Mouse (Mus musculus) ES-E14 (cell line): ENCODE measurements at regions not wholly inside any gene's neighbourhood (a gene's known extent, or its start where the extent isn't known, plus 50 kb on each side); places are given as distances from the start of the nearest gene placed in this dataset.

Source experiments
- DNase-seq: peaks from one replicate; pipeline ENCODE4 v3.0.0-alpha.2; 2013; ENCODE audit warnings: low read depth, low spot score
- H3K27ac ChIP-seq: 2 replicates; pipeline ENCODE4 v1.5.1; 2012; ENCODE audit warnings: low read depth, mild to moderate bottlenecking, low read length, moderate library complexity, mixed read lengths; ENCODE audit not compliant: poor library complexity, insufficient read depth, severe bottlenecking
- H3K36me3 ChIP-seq: 2 replicates; pipeline ENCODE4 v1.6.1; 2012; ENCODE audit warnings: mild to moderate bottlenecking, low read length, moderate library complexity, mixed read lengths; ENCODE audit not compliant: control insufficient read depth, poor library complexity, insufficient read depth, severe bottlenecking
- H3K4me1 ChIP-seq, 2 experiments: fragments of 150-350 bp in 1 of 2; sonication (generic) in 1 of 2; 2 replicates each; pipeline ENCODE4 v1.6.1; 2012; ENCODE audit warnings: low read length in 2 of 2, mild to moderate bottlenecking in 1 of 2, mixed read lengths in 1 of 2; ENCODE audit not compliant: control insufficient read depth in 2 of 2, insufficient read depth in 2 of 2, poor library complexity in 1 of 2
- H3K4me3 ChIP-seq, 2 experiments: fragments of 150-350 bp in 1 of 2; sonication (generic) in 1 of 2; 2 replicates each; pipeline ENCODE4 v1.5.1; 2012; ENCODE audit warnings: low read length in 2 of 2, low read depth in 1 of 2, mild to moderate bottlenecking in 1 of 2, mixed read lengths in 1 of 2; ENCODE audit not compliant: insufficient read depth in 1 of 2, poor library complexity in 1 of 2, severe bottlenecking in 1 of 2
- H3K9ac ChIP-seq: 2 replicates; pipeline ENCODE4 v1.6.1; 2012; ENCODE audit warnings: low read depth, mild to moderate bottlenecking, low read length, mixed read lengths; ENCODE audit not compliant: poor library complexity, insufficient read depth, severe bottlenecking
- H3K9me3 ChIP-seq: fragments of 150-350 bp; sonication (generic); 2 replicates; pipeline ENCODE4 v1.6.1; 2012; ENCODE audit warnings: low read depth, mild to moderate bottlenecking, low read length; ENCODE audit not compliant: control insufficient read depth, insufficient read depth
- CHD2 ChIP-seq: IDR thresholded peaks from 2 replicates; pipeline ENCODE4 v1.6.1; 2014; ENCODE audit warnings: mild to moderate bottlenecking, low read depth, low read length, inconsistent platforms
- HCFC1 ChIP-seq: IDR thresholded peaks from 2 replicates; pipeline ENCODE4 v1.6.1; 2012; ENCODE audit warnings: low read length, inconsistent platforms, borderline replicate concordance; ENCODE audit not compliant: insufficient read depth
- MAFK ChIP-seq: IDR thresholded peaks from 2 replicates; pipeline ENCODE4 v1.6.1; 2014; ENCODE audit warnings: mild to moderate bottlenecking, low read depth, low read length, inconsistent platforms; ENCODE audit not compliant: insufficient read depth
- ZC3H11A ChIP-seq: IDR thresholded peaks from 2 replicates; pipeline ENCODE4 v1.6.1; 2012; ENCODE audit warnings: low read depth, mild to moderate bottlenecking, inconsistent platforms, low read length, borderline replicate concordance
- ZNF384 ChIP-seq: IDR thresholded peaks from 2 replicates; pipeline ENCODE4 v1.6.1; 2012; ENCODE audit warnings: low read depth, low read length, inconsistent platforms
- in situ Hi-C, 2 experiments: fragments of 600-800 bp; cut with MboI; formaldehyde crosslinking; loops; one replicate each; pipeline ENCODE4 v1.15.1; 2025; ENCODE audit warnings: low sequenced_read_pairs in 2 of 2, inconsistent platforms in 1 of 2; ENCODE audit not compliant: unreplicated experiment in 2 of 2

DNA sequence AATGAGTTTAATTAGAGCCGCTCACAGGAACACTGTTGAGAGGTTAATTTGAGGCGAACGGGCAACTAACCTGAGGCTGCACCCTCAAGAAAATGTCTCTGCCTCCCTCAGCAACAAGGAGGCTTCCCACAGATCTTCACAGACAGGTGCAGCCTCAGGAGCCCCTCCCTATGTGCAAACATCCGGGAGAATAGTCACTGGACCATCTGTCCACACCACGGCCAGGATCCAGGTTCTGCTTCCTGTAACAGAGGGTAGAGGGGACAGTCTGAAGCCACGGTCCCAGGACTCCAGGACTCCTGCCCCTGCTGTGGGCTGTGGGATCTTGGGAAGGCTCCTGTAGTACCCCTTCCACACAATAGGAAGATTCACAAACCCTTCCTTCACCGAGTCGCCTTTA, 134.1 kb upstream of the Gadl1 start:
- Histone ChIP-seq H3K9ac (no peak overlapping the region), H3K4me1 (no peaks in the 10 kb centered on the region), H3K36me3 (no peaks in the 10 kb centered on the region), H3K9me3 (no peaks in the 10 kb centered on the region), H3K4me3 (no peak overlapping the region), H3K27ac (no peak overlapping the region)
- in situ Hi-C loops: no loop called here
- DNase-seq: no peak
- TF ChIP-seq HCFC1 (no peak), ZNF384 (no peak), MAFK (no peak), CHD2 (no peak), ZC3H11A (no peak)

DNA sequence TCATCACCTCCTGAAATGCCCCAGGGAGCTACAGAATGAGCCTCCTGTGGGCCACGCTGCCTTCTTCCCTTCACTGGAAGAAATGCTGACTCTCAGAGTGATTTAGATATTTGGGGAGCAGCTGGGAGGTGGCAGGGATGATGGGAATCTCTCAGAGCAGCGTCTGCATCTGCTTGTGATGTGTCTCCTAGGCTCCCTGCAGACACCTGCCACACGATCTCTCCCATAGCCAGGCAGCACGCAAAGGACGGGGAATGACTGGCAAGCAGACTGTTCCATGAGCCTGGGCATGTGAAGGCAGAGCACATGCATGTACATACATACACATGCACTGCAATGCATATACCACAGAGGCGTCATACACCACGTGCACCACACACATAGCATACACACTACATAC, 133.4 kb upstream of the Gadl1 start:
- no peak for DNase-seq
- H3K9ac ChIP-seq: no peak overlapping the region
- no peak overlapping the region for H3K27ac ChIP-seq
- H3K9me3 ChIP-seq: no peaks in the 10 kb centered on the region
- H3K36me3 ChIP-seq: no peaks in the 10 kb centered on the region
- in situ Hi-C loops: no loop called here
- no peak overlapping the region for H3K4me3 ChIP-seq
- H3K4me1 ChIP-seq: no peaks in the 10 kb centered on the region
- TF ChIP-seq ZC3H11A (no peak), MAFK (no peak), ZNF384 (no peak), CHD2 (no peak), HCFC1 (no peak)

DNA sequence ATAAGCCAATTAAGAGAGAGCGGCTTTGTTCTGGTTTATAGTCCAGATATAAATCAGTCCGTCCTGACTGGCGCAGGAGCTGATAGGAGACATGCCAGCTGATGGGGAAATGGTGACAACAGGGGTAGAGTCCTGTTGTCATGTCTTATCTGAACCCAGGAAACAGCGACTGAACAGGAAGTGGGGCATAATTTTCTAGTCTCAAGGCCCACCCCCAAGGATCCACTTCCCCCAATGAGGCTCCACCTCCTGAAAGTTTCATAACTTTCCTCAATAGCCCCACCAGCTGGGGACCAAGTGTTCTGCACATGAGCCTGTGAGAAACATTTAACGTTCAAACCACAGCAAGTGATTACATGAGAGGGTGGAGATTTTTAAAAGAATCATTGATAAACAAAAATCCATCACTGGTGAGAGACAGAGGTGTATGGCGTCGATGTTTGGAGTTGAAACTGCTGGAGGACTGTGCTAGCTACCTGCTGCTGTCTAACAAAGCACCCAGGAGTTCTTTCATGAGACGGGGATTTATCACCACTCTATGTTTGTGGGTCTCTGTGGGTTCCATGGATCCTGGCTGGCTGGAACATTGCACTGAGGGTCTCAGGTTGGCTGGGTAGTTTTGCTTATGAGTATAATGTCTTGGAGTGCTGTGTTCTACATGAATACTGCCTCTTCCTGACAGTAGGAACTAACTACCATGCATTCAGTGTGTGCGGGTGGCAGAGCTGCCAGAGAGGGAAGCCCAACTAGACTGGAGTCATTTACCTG, 132.0 kb upstream of the Gadl1 start:
- in situ Hi-C loops: no loop called here
- Histone ChIP-seq H3K4me3 (no peak overlapping the region), H3K9me3 (no peaks in the 10 kb centered on the region), H3K9ac (no peak overlapping the region), H3K36me3 (no peaks in the 10 kb centered on the region), H3K27ac (no peak overlapping the region), H3K4me1 (no peaks in the 10 kb centered on the region)
- no peak for TF ChIP-seq CHD2
- no peak for DNase-seq

DNA sequence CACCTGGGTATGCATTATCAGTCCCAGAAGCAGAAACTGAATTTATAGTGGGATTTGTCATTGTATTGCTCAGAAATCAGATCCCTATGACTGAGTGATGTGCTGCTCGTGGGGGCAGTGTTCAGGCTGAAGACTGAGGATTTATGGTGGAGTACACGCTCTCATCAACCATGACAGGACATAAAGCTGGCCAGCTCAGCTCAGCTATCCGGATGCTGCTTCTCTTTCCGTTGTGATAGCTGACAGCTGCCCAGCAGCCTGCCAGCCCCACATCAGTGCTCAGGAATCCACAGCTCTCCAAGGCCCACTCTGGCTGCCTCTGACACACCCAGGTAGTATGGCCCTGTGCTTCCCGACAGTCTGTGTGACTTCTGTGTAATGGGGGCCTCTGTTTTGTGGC, 130.4 kb upstream of the Gadl1 start:
- H3K36me3 ChIP-seq: no peaks in the 10 kb centered on the region
- no peak for DNase-seq
- in situ Hi-C loops: no loop called here
- no peak overlapping the region for H3K9ac ChIP-seq
- no peaks in the 10 kb centered on the region for H3K4me1 ChIP-seq
- no peak overlapping the region for H3K4me3 ChIP-seq
- no peaks in the 10 kb centered on the region for H3K9me3 ChIP-seq
- H3K27ac ChIP-seq: no peak overlapping the region
- TF ChIP-seq ZNF384: no peak
- no peak for TF ChIP-seq HCFC1
- TF ChIP-seq ZC3H11A: no peak
- no peak for TF ChIP-seq CHD2
- no peak for TF ChIP-seq MAFK

DNA sequence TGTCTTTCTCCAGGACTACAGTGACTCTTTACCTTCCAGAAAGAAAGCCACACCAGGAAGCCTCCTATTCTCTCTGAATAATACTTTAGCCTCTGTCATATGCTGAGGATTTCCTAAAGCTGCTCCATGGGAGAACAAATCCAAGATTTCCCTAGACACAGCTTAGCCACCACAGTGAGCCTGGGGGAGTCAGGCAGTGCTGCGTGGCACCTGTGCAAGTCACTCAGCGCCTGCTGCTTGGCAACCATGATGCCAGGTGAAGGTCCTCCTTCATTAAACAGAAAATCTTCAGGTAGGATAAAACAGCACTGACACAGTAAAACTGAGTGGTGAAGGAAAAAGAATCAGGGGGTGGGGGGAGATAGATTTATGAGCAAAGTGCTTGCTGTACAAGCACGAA, 109.9 kb upstream of the Gadl1 start:
- Histone ChIP-seq H3K27ac (no peak overlapping the region), H3K4me3 (no peak overlapping the region), H3K9me3 (no peaks in the 10 kb centered on the region), H3K4me1 (no peaks in the 10 kb centered on the region), H3K36me3 (no peaks in the 10 kb centered on the region), H3K9ac (no peak overlapping the region)
- DNase-seq: no peak
- TF ChIP-seq ZNF384 (no peak), HCFC1 (no peak)
- in situ Hi-C loops: no loop called here
